Mouse (Mus musculus) forebrain, embryonic 13.5 days (tissue): Measurements from ENCODE around the gene Neb. TPM values are rescaled to one million over a fixed set of nuclear protein-coding genes. Genes with fewer than 3 reads are reported as not detected.
A peak's percentile ranks its signal among the peaks of the same experiment; 100 is the strongest.

Experiments
- ATAC-seq: fragments of 200-750 bp; cut with Nextera tagmentation; 2 replicates; pipeline ENCODE4 v1.8.0; 2017
- H3K27ac ChIP-seq: fragments of 300-500 bp; sonication (generic); 2 replicates; pipeline ENCODE4 v1.5.1; 2015; ENCODE audit warnings: inconsistent platforms, mild to moderate bottlenecking, moderate library complexity
- H3K27me3 ChIP-seq: fragments of 300-500 bp; sonication (generic); 2 replicates; pipeline ENCODE4 v1.6.1; 2015; ENCODE audit warnings: mild to moderate bottlenecking, inconsistent platforms
- H3K36me3 ChIP-seq: fragments of 300-500 bp; sonication (generic); 2 replicates; pipeline ENCODE4 v1.6.1; 2015; ENCODE audit warnings: mild to moderate bottlenecking, inconsistent platforms; ENCODE audit not compliant: poor library complexity, severe bottlenecking
- H3K4me1 ChIP-seq: fragments of 300-500 bp; sonication (generic); 2 replicates; pipeline ENCODE4 v1.6.1; 2015; ENCODE audit warnings: inconsistent platforms
- H3K4me2 ChIP-seq: fragments of 300-500 bp; sonication (generic); 2 replicates; pipeline ENCODE4 v1.6.1; 2015; ENCODE audit warnings: inconsistent platforms, mild to moderate bottlenecking, moderate library complexity
- H3K4me3 ChIP-seq: fragments of 300-500 bp; sonication (generic); 2 replicates; pipeline ENCODE4 v1.5.1; 2015; ENCODE audit warnings: mild to moderate bottlenecking, inconsistent platforms
- H3K9ac ChIP-seq: fragments of 300-500 bp; sonication (generic); 2 replicates; pipeline ENCODE4 v1.6.1; 2015; ENCODE audit warnings: mild to moderate bottlenecking, inconsistent platforms
- H3K9me3 ChIP-seq: fragments of 300-500 bp; sonication (generic); replicated peaks from 2 replicates; pipeline ENCODE4 v1.6.1; 2016; ENCODE audit warnings: inconsistent platforms
- WGBS: fragments of 180-500 bp; shearing (Covaris S2); methylation state at CpG from one replicate; pipeline ENCODE4 v1.1.7; 2015; 5-methylcytosine and 5-hydroxymethylcytosine counted together
- polyA plus RNA-seq: library from polyadenylated mRNA; unstranded; fragments of >200 nt; fragmentation: Nextera tagmentation; extraction: Ambion mirVana; gene quantifications from 2 replicates; pipeline ENCODE4 v1.2.1, GENCODE M21; 2015

The Neb gene
- polyA plus RNA-seq, 1 experiment from 2014 or later = 3.6 TPM

GRCm38 (mm10) chr2:52296779-52297178 lies 81.5 kb downstream of the Neb start:
- Histone ChIP-seq H3K4me1 (no peaks in the 10 kb centered on the region), H3K4me2 (no peak overlapping the region), H3K27me3 (no peaks in the 10 kb centered on the region), H3K36me3 (no peaks in the 10 kb centered on the region), H3K9me3 (no peaks in the 10 kb centered on the region), H3K27ac (no peak overlapping the region), H3K4me3 (no peak overlapping the region), H3K9ac (no peak overlapping the region)
- no peak for ATAC-seq
- WGBS = 87% methylated on average over 9 of the region's 9 CpGs

GRCm38 (mm10) chr2:52287436-52287835 lies 90.8 kb downstream of the Neb start:
- H3K36me3 ChIP-seq = no peaks in the 10 kb centered on the region
- H3K27me3 ChIP-seq = no peaks in the 10 kb centered on the region
- H3K4me2 ChIP-seq = no peak overlapping the region
- H3K9ac ChIP-seq = no peak overlapping the region
- WGBS = 86% methylated on average over 1 of the region's 1 CpGs
- no peak for ATAC-seq
- H3K27ac ChIP-seq = no peak overlapping the region
- H3K9me3 ChIP-seq = no peaks in the 10 kb centered on the region
- H3K4me1 ChIP-seq = no peaks in the 10 kb centered on the region
- H3K4me3 ChIP-seq = no peak overlapping the region

- Histone ChIP-seq H3K9me3 (no peaks in the 10 kb centered on the region), H3K27me3 (no peaks in the 10 kb centered on the region), H3K4me3 (no peak overlapping the region), H3K4me2 (no peak overlapping the region), H3K27ac (no peak overlapping the region), H3K9ac (no peak overlapping the region), H3K4me1 (no peaks in the 10 kb centered on the region), H3K36me3 (no peaks in the 10 kb centered on the region)
- 74% methylated on average over 6 of the region's 6 CpGs for WGBS
- no peak for ATAC-seq
Measured at GRCm38 (mm10) chr2:52286421-52286820, 91.9 kb downstream of the Neb start.

- Histone ChIP-seq H3K9ac (no peak overlapping the region), H3K36me3 (no peaks in the 10 kb centered on the region), H3K4me3 (no peak overlapping the region), H3K27ac (no peak overlapping the region), H3K4me1 (no peaks in the 10 kb centered on the region), H3K27me3 (no peaks in the 10 kb centered on the region), H3K9me3 (no peaks in the 10 kb centered on the region), H3K4me2 (no peak overlapping the region)
- WGBS = 38% methylated on average over 1 of the region's 1 CpGs
- no peak for ATAC-seq
Measured at GRCm38 (mm10) chr2:52272146-52272545, 106.1 kb downstream of the Neb start.

GRCm38 (mm10) chr2:52270911-52271310 lies 107.4 kb downstream of the Neb start:
- no peak for ATAC-seq
- Histone ChIP-seq H3K36me3 (no peaks in the 10 kb centered on the region), H3K9ac (no peak overlapping the region), H3K27me3 (no peaks in the 10 kb centered on the region), H3K9me3 (no peaks in the 10 kb centered on the region), H3K4me3 (no peak overlapping the region), H3K4me2 (no peak overlapping the region), H3K27ac (no peak overlapping the region), H3K4me1 (no peaks in the 10 kb centered on the region)
- 88% methylated on average over 8 of the region's 8 CpGs for WGBS

GRCm38 (mm10) chr2:52262149-52262548 lies 116.1 kb downstream of the Neb start:
- H3K4me3 ChIP-seq = no peak overlapping the region
- H3K36me3 ChIP-seq = no peaks in the 10 kb centered on the region
- H3K27ac ChIP-seq = no peak overlapping the region
- no peaks in the 10 kb centered on the region for H3K27me3 ChIP-seq
- H3K4me1 ChIP-seq = no peaks in the 10 kb centered on the region
- no peak overlapping the region for H3K9ac ChIP-seq
- WGBS = 54% methylated on average over 2 of the region's 2 CpGs
- no peak overlapping the region for H3K4me2 ChIP-seq
- peak; percentile 80; the same call in 1 of the 2 replicates for ATAC-seq
- H3K9me3 ChIP-seq = no peaks in the 10 kb centered on the region

GRCm38 (mm10) chr2:52252037-52252436 lies 126.2 kb downstream of the Neb start:
- H3K4me3 ChIP-seq = no peak overlapping the region
- no peak for ATAC-seq

GRCm38 (mm10) chr2:52248316-52248826 lies 129.9 kb downstream of the Neb start:
- peak; percentile 95 for ATAC-seq
- Histone ChIP-seq H3K36me3 (no peaks in the 10 kb centered on the region), H3K4me2 (no peak overlapping the region), H3K27ac (peak overlapping the region; percentile 49), H3K9me3 (no peaks in the 10 kb centered on the region), H3K4me1 (peaks cover 8% of the 10 kb centered on the region; the same call in 1 of the 2 replicates), H3K4me3 (no peak overlapping the region), H3K27me3 (no peaks in the 10 kb centered on the region), H3K9ac (no peak overlapping the region)
- 36% methylated on average over 9 of the region's 9 CpGs for WGBS

More at GRCm38 (mm10) chr2:52252037-52252436, 126.2 kb downstream of the Neb start:
- no peaks in the 10 kb centered on the region for H3K36me3 ChIP-seq
- H3K9me3 ChIP-seq = no peaks in the 10 kb centered on the region
- H3K9ac ChIP-seq = no peak overlapping the region
- 74% methylated on average over 1 of the region's 1 CpGs for WGBS
- H3K4me2 ChIP-seq = no peak overlapping the region
- no peaks in the 10 kb centered on the region for H3K27me3 ChIP-seq
- no peak overlapping the region for H3K27ac ChIP-seq
- H3K4me1 ChIP-seq = peaks cover 8% of the 10 kb centered on the region; the same call in 1 of the 2 replicates

GRCm38 (mm10) chr2:52245091-52245490 lies 133.2 kb downstream of the Neb start:
- Histone ChIP-seq H3K4me3 (no peak overlapping the region), H3K4me2 (no peak overlapping the region), H3K9ac (no peak overlapping the region), H3K36me3 (no peaks in the 10 kb centered on the region), H3K27me3 (no peaks in the 10 kb centered on the region), H3K9me3 (no peaks in the 10 kb centered on the region), H3K4me1 (peaks cover 8% of the 10 kb centered on the region; the same call in 1 of the 2 replicates), H3K27ac (no peak overlapping the region)
- no peak for ATAC-seq
- 92% methylated on average over 5 of the region's 5 CpGs for WGBS

GRCm38 (mm10) chr2:52242691-52243090 lies 135.6 kb downstream of the Neb start:
- no peak overlapping the region for H3K27ac ChIP-seq
- H3K4me1 ChIP-seq = peaks cover 1% of the 10 kb centered on the region; the same call in 1 of the 2 replicates
- 92% methylated on average over 1 of the region's 1 CpGs for WGBS
- no peaks in the 10 kb centered on the region for H3K27me3 ChIP-seq
- H3K36me3 ChIP-seq = no peaks in the 10 kb centered on the region
- H3K9ac ChIP-seq = no peak overlapping the region
- no peak for ATAC-seq
- H3K4me3 ChIP-seq = no peak overlapping the region
- no peak overlapping the region for H3K4me2 ChIP-seq
- no peaks in the 10 kb centered on the region for H3K9me3 ChIP-seq

- Histone ChIP-seq H3K4me2 (no peak overlapping the region), H3K4me3 (no peak overlapping the region), H3K9ac (no peak overlapping the region), H3K9me3 (no peaks in the 10 kb centered on the region), H3K27me3 (no peaks in the 10 kb centered on the region), H3K27ac (no peak overlapping the region), H3K36me3 (no peaks in the 10 kb centered on the region), H3K4me1 (no peaks in the 10 kb centered on the region)
- 69% methylated on average over 5 of the region's 5 CpGs for WGBS
- ATAC-seq = no peak
Measured at GRCm38 (mm10) chr2:52237892-52238291, 140.4 kb downstream of the Neb start.

GRCm38 (mm10) chr2:52227584-52227983 lies 150.7 kb downstream of the Neb start:
- WGBS = 72% methylated on average over 3 of the region's 3 CpGs
- ATAC-seq = no peak
- Histone ChIP-seq H3K27ac (no peak overlapping the region), H3K4me1 (no peaks in the 10 kb centered on the region), H3K4me3 (no peak overlapping the region), H3K4me2 (no peak overlapping the region), H3K36me3 (no peaks in the 10 kb centered on the region), H3K27me3 (no peaks in the 10 kb centered on the region), H3K9ac (no peak overlapping the region), H3K9me3 (no peaks in the 10 kb centered on the region)

- Histone ChIP-seq H3K4me2 (no peak overlapping the region), H3K9ac (no peak overlapping the region), H3K4me1 (no peaks in the 10 kb centered on the region), H3K27me3 (no peaks in the 10 kb centered on the region), H3K4me3 (no peak overlapping the region), H3K36me3 (no peaks in the 10 kb centered on the region), H3K9me3 (no peaks in the 10 kb centered on the region), H3K27ac (no peak overlapping the region)
- WGBS = 67% methylated on average over 5 of the region's 5 CpGs
- no peak for ATAC-seq
Measured at GRCm38 (mm10) chr2:52224366-52224765, 153.9 kb downstream of the Neb start.
